Mouse (Mus musculus): ENCODE results near the gene Tmem121b. TPM values are rescaled to one million over a fixed set of nuclear protein-coding genes. Genes with fewer than 3 reads are reported as not detected.
A peak's percentile ranks its signal among the peaks of the same experiment; 100 is the strongest.

Tmem121b gene
- 0.15 TPM in 1 of 2 replicates, not detected in the other for polyA plus RNA-seq (2015; fragmentation: Nextera tagmentation; extraction: Ambion mirVana)

GRCm38 (mm10) chr6:120493374-120494181, at the start of gene Tmem121b:
Gene Tmem121b (minus strand): TSS chr6:120493807.
- Histone ChIP-seq H3K27ac (no peak within 1 kb of the TSS), H3K36me3 (no peaks in the 10 kb centered on the region), H3K4me3 (peak within 1 kb of the TSS; percentile 67), H3K9ac (peak within 1 kb of the TSS; percentile 57), H3K27me3 (peaks cover 53% of the 10 kb centered on the region), H3K4me1 (replicated peaks) (peaks cover 30% of the 10 kb centered on the region), H3K9me3 (replicated peaks) (no peaks in the 10 kb centered on the region), H3K4me2 (peak within 1 kb of the TSS; percentile 99)
- peak; percentile 34; the same call in 1 of the 2 replicates for ATAC-seq (replicated peaks; ENCODE audit: insufficient number of reproducible peaks, insufficient read depth, low FRiP score, low read depth)
- under 1% methylated on average over 54 of the region's 84 CpGs for WGBS

DNA sequence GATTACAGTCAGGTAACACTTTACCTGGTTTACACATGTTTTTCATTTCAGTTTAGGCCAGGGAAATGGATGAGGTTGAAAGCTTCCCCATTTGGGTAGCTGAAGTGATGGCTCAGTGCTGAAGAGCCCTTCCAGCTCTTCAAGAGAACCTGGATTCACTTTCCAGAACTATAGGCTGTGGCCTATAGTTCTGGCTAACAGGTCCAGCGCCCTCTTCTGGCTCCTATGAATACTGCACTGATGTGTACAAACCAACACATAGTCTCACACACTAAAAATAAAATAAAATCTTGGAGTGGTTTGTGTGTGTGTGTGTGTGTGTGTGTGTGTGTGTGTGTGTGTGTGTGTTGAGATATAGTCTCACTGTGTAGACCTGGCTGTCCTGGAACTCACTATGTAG, 48.5 kb upstream of the Tmem121b start:
- Histone ChIP-seq H3K27me3 (no peaks in the 10 kb centered on the region), H3K9me3 (replicated peaks) (no peaks in the 10 kb centered on the region), H3K4me3 (no peak overlapping the region), H3K4me2 (no peak overlapping the region), H3K4me1 (replicated peaks) (peaks cover 12% of the 10 kb centered on the region), H3K9ac (no peak overlapping the region), H3K27ac (no peak overlapping the region), H3K36me3 (no peaks in the 10 kb centered on the region)
- WGBS, result 12% methylated on average over 1 of the region's 1 CpGs
- ATAC-seq (replicated peaks; ENCODE audit: insufficient number of reproducible peaks, insufficient read depth, low FRiP score, low read depth), result no peak

DNA sequence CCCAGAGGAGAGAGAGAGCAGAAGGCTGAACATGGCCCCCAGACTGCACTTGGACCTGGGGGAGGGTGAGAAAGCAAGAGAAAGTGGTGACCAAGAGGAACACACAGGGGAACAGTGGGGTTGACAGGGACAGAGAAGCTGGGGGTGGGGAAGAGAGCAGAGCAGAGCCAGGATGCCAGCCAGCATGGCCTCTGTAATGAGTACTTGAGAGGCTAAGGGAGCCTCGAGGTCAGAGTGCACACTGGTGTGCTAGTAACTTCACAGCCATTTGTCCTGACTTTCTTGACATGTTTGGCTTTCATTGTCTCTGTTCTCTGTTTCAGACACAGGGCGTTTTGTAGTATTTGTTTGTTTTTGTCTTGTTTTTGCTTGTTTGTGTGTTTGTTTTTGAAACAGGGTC, 47.8 kb upstream of the Tmem121b start:
- Histone ChIP-seq H3K36me3 (no peaks in the 10 kb centered on the region), H3K4me3 (no peak overlapping the region), H3K9ac (no peak overlapping the region), H3K9me3 (replicated peaks) (no peaks in the 10 kb centered on the region), H3K27ac (no peak overlapping the region), H3K4me2 (no peak overlapping the region), H3K27me3 (no peaks in the 10 kb centered on the region), H3K4me1 (replicated peaks) (peaks cover 12% of the 10 kb centered on the region)
- no peak for ATAC-seq (replicated peaks; ENCODE audit: insufficient number of reproducible peaks, insufficient read depth, low FRiP score, low read depth)
- 40% methylated on average over 2 of the region's 2 CpGs for WGBS

DNA sequence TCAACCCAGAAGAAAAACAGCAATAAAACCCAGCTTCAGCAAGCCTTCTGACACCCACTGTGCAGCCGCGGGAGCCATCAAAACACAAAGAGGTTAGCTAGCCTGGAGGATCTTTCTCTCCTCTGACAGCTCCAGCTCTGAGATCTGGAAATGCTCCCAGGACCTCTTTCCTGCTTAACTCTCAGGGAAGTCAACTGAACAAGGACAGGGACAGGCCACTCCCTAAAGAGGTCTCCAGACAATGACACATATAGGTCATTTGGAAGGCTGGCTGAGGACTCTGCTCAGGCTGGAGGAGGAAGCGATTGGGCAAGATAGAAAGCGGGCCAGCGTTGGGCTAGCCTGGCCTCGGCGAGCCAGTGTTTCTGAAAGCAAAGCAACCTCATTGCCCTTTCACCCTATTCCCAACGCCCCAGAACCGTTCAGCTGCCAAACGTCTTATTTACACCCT, 46.2 kb upstream of the Tmem121b start:
- Histone ChIP-seq H3K36me3 (no peaks in the 10 kb centered on the region), H3K27ac (peak overlapping the region; percentile 59), H3K9me3 (replicated peaks) (no peaks in the 10 kb centered on the region), H3K9ac (no peak overlapping the region), H3K4me1 (replicated peaks) (peaks cover 12% of the 10 kb centered on the region), H3K27me3 (no peaks in the 10 kb centered on the region), H3K4me2 (peak overlapping the region; percentile 73), H3K4me3 (no peak overlapping the region)
- 32% methylated on average over 10 of the region's 10 CpGs for WGBS
- ATAC-seq (replicated peaks; ENCODE audit: insufficient number of reproducible peaks, insufficient read depth, low FRiP score, low read depth), result peak; percentile 36

DNA sequence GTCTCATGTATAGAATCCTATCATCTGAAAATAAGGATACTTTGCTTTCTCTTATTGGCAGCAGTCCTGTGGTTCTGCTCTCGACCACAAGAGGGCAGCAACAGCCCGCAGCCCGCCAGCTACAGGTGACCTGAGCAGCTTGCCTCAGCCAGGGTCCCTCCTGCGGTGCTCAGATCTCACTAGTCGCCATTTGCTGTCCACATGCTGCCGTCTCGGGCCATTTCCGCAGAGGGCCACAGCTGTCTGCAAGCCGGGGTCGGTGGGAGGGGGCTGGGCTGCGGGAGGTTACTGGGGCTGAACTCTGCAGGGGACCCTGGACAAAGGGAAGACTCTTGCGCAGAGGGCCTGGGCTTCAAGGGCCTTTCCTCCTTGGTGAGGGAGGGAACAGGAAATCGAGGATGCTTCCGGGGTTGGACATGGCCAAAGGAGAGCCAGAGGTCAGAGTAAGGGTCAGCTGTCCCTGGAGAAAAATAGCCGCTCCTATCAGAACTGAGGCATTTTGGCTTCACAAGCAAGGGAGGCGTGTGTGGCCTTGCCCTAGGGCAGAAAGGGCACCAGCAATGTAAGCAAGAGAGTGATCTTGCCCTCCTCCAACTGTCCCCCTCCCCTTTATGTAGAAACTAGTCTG, 45.6 kb upstream of the Tmem121b start:
- Histone ChIP-seq H3K9ac (peak overlapping the region; percentile 37; the same call in 1 of the 2 replicates), H3K4me3 (peak overlapping the region; percentile 36), H3K4me1 (replicated peaks) (peaks cover 12% of the 10 kb centered on the region), H3K27me3 (no peaks in the 10 kb centered on the region), H3K9me3 (replicated peaks) (no peaks in the 10 kb centered on the region), H3K36me3 (no peaks in the 10 kb centered on the region), H3K27ac (peak overlapping the region; percentile 59), H3K4me2 (peak overlapping the region; percentile 73)
- peak; percentile 85 for ATAC-seq (replicated peaks; ENCODE audit: insufficient number of reproducible peaks, insufficient read depth, low FRiP score, low read depth)
- 5% methylated on average over 16 of the region's 16 CpGs for WGBS

- 79% methylated on average over 2 of the region's 2 CpGs for WGBS
- no peak overlapping the region for H3K4me2 ChIP-seq
- no peak overlapping the region for H3K4me3 ChIP-seq
- no peaks in the 10 kb centered on the region for H3K9me3 ChIP-seq (replicated peaks)
- no peak overlapping the region for H3K9ac ChIP-seq
- H3K27me3 ChIP-seq, result no peaks in the 10 kb centered on the region
- no peaks in the 10 kb centered on the region for H3K36me3 ChIP-seq
- H3K27ac ChIP-seq, result no peak overlapping the region
- no peak for ATAC-seq (replicated peaks; ENCODE audit: insufficient number of reproducible peaks, insufficient read depth, low FRiP score, low read depth)
- H3K4me1 ChIP-seq (replicated peaks), result peaks cover 18% of the 10 kb centered on the region
Measured at GRCm38 (mm10) chr6:120536337-120536736, 42.7 kb upstream of the Tmem121b start.

- Histone ChIP-seq H3K9ac (no peak overlapping the region), H3K4me1 (replicated peaks) (peaks cover 23% of the 10 kb centered on the region), H3K9me3 (replicated peaks) (no peaks in the 10 kb centered on the region), H3K27ac (no peak overlapping the region), H3K36me3 (no peaks in the 10 kb centered on the region), H3K27me3 (no peaks in the 10 kb centered on the region), H3K4me3 (no peak overlapping the region), H3K4me2 (no peak overlapping the region)
- ATAC-seq (replicated peaks; ENCODE audit: insufficient number of reproducible peaks, insufficient read depth, low FRiP score, low read depth), result no peak
- 90% methylated on average over 1 of the region's 1 CpGs for WGBS
Measured at GRCm38 (mm10) chr6:120532594-120532993, 39.0 kb upstream of the Tmem121b start.

DNA sequence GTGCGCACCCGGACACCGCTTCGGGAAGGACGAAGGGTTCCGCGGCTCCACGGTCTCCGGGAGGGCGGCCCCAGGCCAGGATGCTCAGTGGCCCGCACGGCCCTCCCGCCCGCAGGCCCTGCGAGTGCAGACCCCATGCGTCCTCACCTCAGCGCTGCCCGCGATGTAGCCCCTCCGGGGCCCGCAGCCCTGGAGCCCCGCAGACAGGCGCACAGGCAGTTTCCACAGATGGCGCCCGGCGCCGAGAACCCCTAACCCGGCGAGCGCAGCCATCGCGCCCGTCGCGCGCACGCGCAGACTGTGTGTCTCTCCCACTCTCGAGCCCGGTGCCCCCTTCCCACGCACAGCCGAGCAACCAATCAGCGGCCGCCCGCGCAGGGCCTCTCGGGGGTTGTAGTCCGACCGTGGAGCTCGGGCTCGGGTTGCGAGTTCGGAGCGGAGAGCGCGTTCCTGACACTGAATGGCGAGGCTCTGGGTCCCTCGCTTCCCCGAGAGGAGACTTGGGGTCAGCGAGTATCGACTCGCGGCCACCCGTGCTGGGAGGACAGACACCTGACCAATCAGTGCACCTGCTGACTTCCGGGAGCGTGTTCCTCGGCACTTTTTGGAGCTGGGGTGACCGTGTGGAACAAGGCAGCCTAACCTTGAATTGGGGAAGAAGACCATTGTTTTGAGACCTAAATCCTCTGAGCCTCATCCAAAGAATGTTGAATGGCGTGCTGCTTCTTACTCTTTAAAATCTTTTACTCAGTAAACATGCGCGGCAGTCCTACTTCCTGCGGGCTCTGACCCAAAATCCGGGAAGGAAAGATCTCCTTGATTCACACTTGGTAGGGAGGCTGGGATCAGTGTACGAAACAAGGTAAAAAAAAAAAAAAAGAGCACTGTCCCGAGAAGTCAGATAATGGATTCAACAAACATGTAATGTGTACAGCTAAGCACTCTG, 37.7 kb upstream of the Tmem121b start, which contains the start of gene Hdhd5:
TSS of gene Hdhd5 (minus strand) at position 300 of the 946 bp plus-strand sequence.
- Histone ChIP-seq H3K9me3 (replicated peaks) (no peaks in the 10 kb centered on the region), H3K4me2 (peak within 1 kb of the TSS; percentile 68), H3K27me3 (no peaks in the 10 kb centered on the region), H3K27ac (peak within 1 kb of the TSS; percentile 29; the same call in 1 of the 2 replicates), H3K4me1 (replicated peaks) (peaks cover 23% of the 10 kb centered on the region), H3K4me3 (peak within 1 kb of the TSS; percentile 85), H3K9ac (peak within 1 kb of the TSS; percentile 88), H3K36me3 (no peaks in the 10 kb centered on the region)
- ATAC-seq (replicated peaks; ENCODE audit: insufficient number of reproducible peaks, insufficient read depth, low FRiP score, low read depth), result peak; percentile 98
- WGBS, result under 1% methylated on average over 75 of the region's 75 CpGs

DNA sequence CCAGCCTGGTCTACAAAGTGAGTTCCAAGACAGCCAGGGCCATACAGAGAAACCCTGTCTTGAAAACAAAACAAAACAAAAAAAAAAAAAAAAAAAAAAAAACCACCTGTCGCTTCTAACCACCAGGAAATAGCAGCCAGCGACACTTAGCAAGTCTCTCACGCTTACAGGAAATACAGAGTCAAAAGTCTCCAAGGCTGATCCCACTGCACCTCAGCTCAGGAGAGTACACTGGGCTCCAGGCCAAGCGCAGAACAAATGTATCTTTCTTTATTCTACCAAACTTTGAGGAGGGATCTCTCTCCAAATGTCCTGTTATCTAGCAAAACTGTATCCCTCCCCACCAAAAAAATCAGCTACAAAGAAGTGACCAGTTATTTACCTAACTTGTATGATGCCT, 35.5 kb upstream of the Tmem121b start:
- no peaks in the 10 kb centered on the region for H3K9me3 ChIP-seq (replicated peaks)
- H3K4me3 ChIP-seq, result no peak overlapping the region
- WGBS, result 77% methylated on average over 4 of the region's 4 CpGs
- no peak overlapping the region for H3K4me2 ChIP-seq
- no peaks in the 10 kb centered on the region for H3K36me3 ChIP-seq
- no peak overlapping the region for H3K27ac ChIP-seq
- H3K27me3 ChIP-seq, result no peaks in the 10 kb centered on the region
- H3K4me1 ChIP-seq (replicated peaks), result peaks cover 23% of the 10 kb centered on the region
- no peak overlapping the region for H3K9ac ChIP-seq
- ATAC-seq (replicated peaks; ENCODE audit: insufficient number of reproducible peaks, insufficient read depth, low FRiP score, low read depth), result no peak

GRCm38 (mm10) chr6:120524796-120525195, 31.2 kb upstream of the Tmem121b start:
- peaks cover 13% of the 10 kb centered on the region; the same call in 1 of the 2 replicates for H3K36me3 ChIP-seq
- H3K4me2 ChIP-seq, result no peak overlapping the region
- H3K4me1 ChIP-seq (replicated peaks), result peaks cover 7% of the 10 kb centered on the region
- H3K27me3 ChIP-seq, result no peaks in the 10 kb centered on the region
- no peak for ATAC-seq (replicated peaks; ENCODE audit: insufficient number of reproducible peaks, insufficient read depth, low FRiP score, low read depth)
- H3K4me3 ChIP-seq, result no peak overlapping the region
- 86% methylated on average over 5 of the region's 5 CpGs for WGBS
- no peak overlapping the region for H3K27ac ChIP-seq
- H3K9ac ChIP-seq, result no peak overlapping the region
- H3K9me3 ChIP-seq (replicated peaks), result no peaks in the 10 kb centered on the region

- no peak for ATAC-seq (replicated peaks; ENCODE audit: insufficient number of reproducible peaks, insufficient read depth, low FRiP score, low read depth)
Measured at GRCm38 (mm10) chr6:120519647-120520046, 26.0 kb upstream of the Tmem121b start.

More at GRCm38 (mm10) chr6:120519647-120520046, 26.0 kb upstream of the Tmem121b start:
- Histone ChIP-seq H3K36me3 (peaks cover 13% of the 10 kb centered on the region; the same call in 1 of the 2 replicates), H3K4me2 (no peak overlapping the region), H3K27ac (no peak overlapping the region), H3K27me3 (no peaks in the 10 kb centered on the region), H3K4me1 (replicated peaks) (no peaks in the 10 kb centered on the region), H3K9me3 (replicated peaks) (no peaks in the 10 kb centered on the region), H3K9ac (no peak overlapping the region), H3K4me3 (no peak overlapping the region)
- 86% methylated on average over 5 of the region's 5 CpGs for WGBS

All from heart, embryonic 15.5 days (tissue).